10 mouse cellular contexts compared by ENCODE assay signal in the genomic region with DNA sequence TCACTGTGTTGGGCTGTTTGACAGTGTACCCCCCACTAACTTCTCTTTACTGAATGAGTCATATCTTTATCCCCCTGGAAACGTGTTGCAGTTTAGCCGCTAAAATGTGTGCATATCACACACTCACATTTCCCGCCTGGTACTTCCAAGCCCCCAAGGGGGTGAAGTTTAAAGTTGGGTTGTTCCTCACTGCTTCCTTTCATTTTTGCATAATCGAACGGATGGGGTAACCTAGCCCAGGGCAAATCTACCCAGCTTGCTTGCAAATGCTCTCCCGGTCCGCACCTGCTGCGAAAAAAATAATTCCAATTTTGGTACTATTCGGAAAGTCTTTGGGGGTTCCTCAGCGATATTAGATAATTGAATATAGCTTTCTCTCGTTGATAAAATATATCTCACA. TPM values are rescaled to one million over a fixed set of nuclear protein-coding genes. Genes with fewer than 3 reads are reported as not detected.
DNase-seq lines count a peak whose midpoint lies in the region; ATAC-seq lines count a peak whose summit lies in the region.
"Had no signal": no experiment of that assay in that cellular context is flagged by ENCODE, and none has a peak within 500 bp of the region (broad histone marks: within the 10 kb centered on the region; RNA-seq: fewer than 3 reads in every experiment).

No protein-coding gene starts in this region.

- H3K36me3 ChIP-seq in kidney, embryonic 15.5 days = no peaks in the 10 kb centered on the region
- H3K36me3 ChIP-seq in forebrain, embryonic 12.5 days (replicated peaks) = no peaks in the 10 kb centered on the region
- H3K36me3 ChIP-seq in limb, embryonic 11.5 days (ENCODE audit: control insufficient read depth, insufficient read depth, low read length) = no peaks in the 10 kb centered on the region
- H3K36me3 ChIP-seq in neural tube, embryonic 12.5 days = no peaks in the 10 kb centered on the region

- 39% methylated on average over 11 of the region's 11 CpGs for WGBS in kidney, embryonic 15.5 days
- 47% methylated on average over 11 of the region's 11 CpGs for WGBS in forebrain, embryonic 12.5 days
- WGBS in limb, embryonic 11.5 days = 36% methylated on average over 11 of the region's 11 CpGs
- WGBS in neural tube, embryonic 12.5 days = 23% methylated on average over 11 of the region's 11 CpGs

- H3K4me2 ChIP-seq in kidney, embryonic 15.5 days = peak overlapping the region; percentile 85
- H3K4me2 ChIP-seq in forebrain, embryonic 12.5 days = peak overlapping the region; percentile 92
- peak overlapping the region; percentile 79 for H3K4me2 ChIP-seq in limb, embryonic 11.5 days (ENCODE audit: low read depth, severe bottlenecking)
- peak overlapping the region; percentile 91 for H3K4me2 ChIP-seq in neural tube, embryonic 12.5 days (replicated peaks)

- peaks cover 28% of the 10 kb centered on the region for H3K4me1 ChIP-seq in kidney, embryonic 15.5 days
- peaks cover 41% of the 10 kb centered on the region for H3K4me1 ChIP-seq in forebrain, embryonic 12.5 days
- peaks cover 3% of the 10 kb centered on the region; the same call in 1 of the 2 replicates for H3K4me1 ChIP-seq in limb, embryonic 11.5 days (ENCODE audit: control insufficient read depth, insufficient read depth, low read length)
- H3K4me1 ChIP-seq in neural tube, embryonic 12.5 days = peaks cover 32% of the 10 kb centered on the region

- H3K9ac ChIP-seq in kidney, embryonic 15.5 days = no peak overlapping the region
- H3K9ac ChIP-seq in forebrain, embryonic 12.5 days = no peak overlapping the region
- no peak overlapping the region for H3K9ac ChIP-seq in limb, embryonic 11.5 days (ENCODE audit: low read length)
- H3K9ac ChIP-seq in neural tube, embryonic 12.5 days = no peak overlapping the region

- peaks cover 36% of the 10 kb centered on the region for H3K27me3 ChIP-seq in kidney, embryonic 15.5 days
- H3K27me3 ChIP-seq in forebrain, embryonic 12.5 days = peaks cover 45% of the 10 kb centered on the region
- peaks cover 17% of the 10 kb centered on the region for H3K27me3 ChIP-seq in limb, embryonic 11.5 days (ENCODE audit: control insufficient read depth, insufficient read depth, low read length)
- H3K27me3 ChIP-seq in neural tube, embryonic 12.5 days (replicated peaks) = peaks cover 7% of the 10 kb centered on the region; the same call in 1 of the 2 replicates

- H3K27ac ChIP-seq in kidney, embryonic 15.5 days = no peak overlapping the region
- H3K27ac ChIP-seq in forebrain, embryonic 12.5 days = no peak overlapping the region
- H3K27ac ChIP-seq in limb, embryonic 11.5 days (replicated peaks; ENCODE audit: low read depth, low read length) = no peak overlapping the region
- no peak overlapping the region for H3K27ac ChIP-seq in neural tube, embryonic 12.5 days

- H3K4me3 ChIP-seq in kidney, embryonic 15.5 days (replicated peaks) = peak overlapping the region; percentile 42
- peak overlapping the region; percentile 55 for H3K4me3 ChIP-seq in forebrain, embryonic 12.5 days (replicated peaks)
- H3K4me3 ChIP-seq in limb, embryonic 11.5 days (ENCODE audit: low read depth, low read length) = peak overlapping the region; percentile 37; the same call in 1 of the 2 replicates
- peak overlapping the region; percentile 42 for H3K4me3 ChIP-seq in neural tube, embryonic 12.5 days

- no peaks in the 10 kb centered on the region for H3K9me3 ChIP-seq in kidney, embryonic 15.5 days (replicated peaks)
- H3K9me3 ChIP-seq in forebrain, embryonic 12.5 days = no peaks in the 10 kb centered on the region
- H3K9me3 ChIP-seq in limb, embryonic 11.5 days (ENCODE audit: control insufficient read depth, low read length) = no peaks in the 10 kb centered on the region
- no peaks in the 10 kb centered on the region for H3K9me3 ChIP-seq in neural tube, embryonic 12.5 days

- ATAC-seq in kidney, embryonic 15.5 days (replicated peaks; ENCODE audit: low FRiP score) = no peak
- ATAC-seq in forebrain, embryonic 12.5 days (ENCODE audit: low FRiP score) = no peak
- ATAC-seq in limb, embryonic 11.5 days (ENCODE audit: insufficient number of reproducible peaks, low FRiP score, low TSS enrichment, low read depth) = no peak
- ATAC-seq in neural tube, embryonic 12.5 days (ENCODE audit: low FRiP score, low read depth) = no peak
- ATAC-seq in cerebellum, adult (ENCODE audit: insufficient number of reproducible peaks, low FRiP score, low TSS enrichment) = no peak

- no peak for DNase-seq in kidney, adult 11 months
- DNase-seq in limb, embryonic 11.5 days (ENCODE audit: low spot score) = no peak
- no peak for DNase-seq in thymus, postnatal 0 days (ENCODE audit: low spot score)
- DNase-seq in gastrocnemius, adult 8-10 months (ENCODE audit: low spot score in 2 of 2) = no peak
- DNase-seq: adrenal gland, postnatal 10 days; heart, postnatal 4 days had no signal

RNA-seq across cellular contexts. Expression of a gene that starts 38.2 kb away (rescaled TPM):
- polyA plus RNA-seq in kidney, embryonic 15.5 days (2015; fragmentation: Nextera tagmentation; extraction: Ambion mirVana) = 42.4 TPM in 2 replicates
- 26.6 and 33.4 TPM in 2 replicates for polyA plus RNA-seq in forebrain, embryonic 12.5 days (2016; fragmentation: Nextera tagmentation; extraction: Ambion mirVana)
- 30.0 and 30.4 TPM in 2 replicates for polyA plus RNA-seq in limb, embryonic 11.5 days (2014; fragmentation: Nextera tagmentation; extraction: Ambion mirVana)
- polyA plus RNA-seq in neural tube, embryonic 12.5 days (2016; fragmentation: Nextera tagmentation; extraction: Ambion mirVana) = 26.0 and 26.6 TPM in 2 replicates
- 0.03 TPM in 1 of 2 replicates, not detected in the other for polyA plus RNA-seq in thymus, postnatal 0 days (2015; fragmentation: Nextera tagmentation; extraction: Ambion mirVana)
- not detected for total RNA-seq in gastrocnemius, adult 8-10 months (2022)

Comparison
In these comparisons a context has a peak if more than half of its experiments do, and no peak if none do; other contexts are left out.
1. RNA of a gene that starts 38.2 kb away (polyA plus RNA-seq): 42.4 TPM in kidney, embryonic 15.5 days, 30.0 to 30.4 TPM in limb, embryonic 11.5 days, 26.6 to 33.4 TPM in forebrain, embryonic 12.5 days and 26.0 to 26.6 TPM in neural tube, embryonic 12.5 days; 0.03 TPM in thymus, postnatal 0 days; every median in the first group is over 10 times any median in the second.
2. Peak in every context shown above with its lines, with median percentiles within 50 percentile points of each other: H3K4me2 ChIP-seq and H3K4me3 ChIP-seq.